Mouse (Mus musculus): ENCODE measurements around the gene Clk4. TPM values are rescaled to one million over a fixed set of nuclear protein-coding genes. Genes with fewer than 3 reads are reported as not detected.
A peak's percentile ranks its signal among the peaks of the same experiment; 100 is the strongest.

The Clk4 gene
- total RNA-seq (2021): 100 to 1,000 TPM; 108 to 122 TPM
- long read RNA-seq, experiment 1, partial matches to known transcripts: 2 of 23 reads
- long read RNA-seq, experiment 1, other reads (novel, unspliced or antisense): 16 of 23 reads
- long read RNA-seq, experiment 2, partial matches to known transcripts: 4 of 45 reads
- long read RNA-seq, experiment 2, other reads (novel, unspliced or antisense): 38 of 45 reads

DNA sequence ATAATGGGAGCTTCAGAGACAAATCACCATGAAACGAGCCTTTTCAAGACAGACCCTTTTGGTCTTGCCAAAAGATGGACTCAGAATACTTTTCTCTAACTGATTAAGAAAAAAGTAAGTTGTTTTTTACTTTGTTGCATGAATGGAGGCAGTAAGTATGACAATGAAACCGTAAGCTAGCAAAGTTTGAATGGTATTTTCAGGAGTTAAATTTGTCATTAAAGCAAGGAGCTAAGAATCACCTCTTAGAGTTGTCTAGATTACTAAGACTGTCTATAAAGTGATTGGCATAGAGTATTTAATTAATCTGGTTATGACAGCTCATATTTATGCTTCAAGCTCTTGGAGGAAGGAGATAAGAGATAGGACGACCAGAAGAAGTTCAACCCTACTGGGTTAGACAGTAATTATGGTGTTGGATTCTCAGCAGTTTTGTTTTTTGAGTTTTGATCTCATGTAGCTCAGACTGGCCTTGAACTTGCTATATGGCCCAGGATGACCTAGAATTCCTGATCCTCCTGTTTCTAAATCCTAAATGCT lies at the start of gene Clk4:
Gene Clk4 (plus strand): TSS at position 51 of the 540 bp plus-strand sequence.
- DNase-seq (ENCODE audit: low spot score in 2 of 2): no peak

DNA sequence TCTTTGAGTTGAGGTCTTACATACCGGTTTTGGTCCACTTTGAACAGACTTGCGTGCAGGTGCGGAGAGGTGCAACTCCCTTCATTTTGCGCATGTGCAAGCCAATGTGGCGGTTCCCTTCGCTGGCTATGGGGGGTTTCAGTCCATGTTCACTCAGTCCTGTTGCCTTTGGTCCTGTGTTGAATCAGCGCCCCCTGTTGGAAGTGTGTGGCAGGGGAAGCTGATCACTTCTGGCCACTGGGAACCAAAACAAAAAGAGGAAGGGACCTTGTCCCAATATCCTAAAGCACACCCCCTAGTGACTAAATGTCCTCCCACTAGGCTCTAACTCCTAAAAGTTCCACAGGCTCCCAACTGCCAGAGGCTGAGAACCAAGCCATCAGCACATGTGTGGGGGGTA lies 47.5 kb upstream of the Clk4 start:
- DNase-seq (ENCODE audit: low spot score in 2 of 2): no peak

DNA sequence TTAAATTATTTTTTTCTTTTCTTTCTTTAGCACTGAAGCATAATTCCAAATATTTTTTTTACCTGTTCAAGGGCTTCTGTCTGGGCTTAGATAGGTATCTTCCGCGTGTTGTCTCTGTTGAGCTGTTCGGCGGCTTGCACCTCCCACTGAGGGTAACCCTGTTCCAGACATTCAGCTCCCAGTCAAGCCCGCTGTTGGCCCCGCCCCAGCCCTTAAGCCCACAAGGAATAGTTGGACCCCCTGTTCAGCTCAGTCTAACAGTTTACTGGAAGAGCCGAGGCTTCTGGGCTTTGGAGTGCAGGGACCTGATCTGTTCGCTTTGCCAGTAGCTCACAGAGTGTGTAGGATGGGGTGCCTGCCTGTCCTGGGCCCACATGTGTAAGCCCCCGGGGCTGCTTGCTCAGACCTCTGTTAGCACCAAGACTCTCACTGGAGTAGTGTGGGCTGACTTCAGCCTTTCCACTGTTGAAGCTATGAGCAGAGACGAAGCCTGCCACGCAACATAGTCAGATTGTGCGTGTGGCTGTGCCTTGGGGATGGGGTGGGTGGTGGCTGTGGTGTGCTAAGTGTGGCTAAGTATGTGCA lies 42.0 kb upstream of the Clk4 start:
- no peak for DNase-seq (ENCODE audit: low spot score in 2 of 2)

DNA sequence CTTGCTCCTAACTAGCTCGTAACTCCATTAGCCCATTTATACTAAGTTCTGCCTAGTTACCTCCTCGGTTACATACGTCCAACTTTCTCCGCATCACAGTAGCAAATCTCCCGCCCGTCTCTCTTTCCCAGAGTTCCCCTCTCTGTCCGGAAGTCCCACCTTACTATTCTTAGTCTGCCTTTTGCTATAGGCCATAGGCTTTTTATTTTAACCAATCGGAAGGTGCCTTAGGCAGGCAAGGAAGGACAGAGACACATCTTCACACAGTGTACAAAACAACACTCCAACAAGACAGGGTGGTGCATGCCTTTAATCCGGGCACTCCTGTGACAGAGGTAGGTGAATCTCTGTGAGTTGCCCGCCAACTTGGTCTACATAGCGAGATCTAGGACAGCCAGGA lies 41.2 kb upstream of the Clk4 start, which contains the start of gene Gm12569:
Gene Gm12569 (plus strand): TSS at position 166 of the 400 bp plus-strand sequence.
- DNase-seq (ENCODE audit: low spot score in 2 of 2): no peak

DNA sequence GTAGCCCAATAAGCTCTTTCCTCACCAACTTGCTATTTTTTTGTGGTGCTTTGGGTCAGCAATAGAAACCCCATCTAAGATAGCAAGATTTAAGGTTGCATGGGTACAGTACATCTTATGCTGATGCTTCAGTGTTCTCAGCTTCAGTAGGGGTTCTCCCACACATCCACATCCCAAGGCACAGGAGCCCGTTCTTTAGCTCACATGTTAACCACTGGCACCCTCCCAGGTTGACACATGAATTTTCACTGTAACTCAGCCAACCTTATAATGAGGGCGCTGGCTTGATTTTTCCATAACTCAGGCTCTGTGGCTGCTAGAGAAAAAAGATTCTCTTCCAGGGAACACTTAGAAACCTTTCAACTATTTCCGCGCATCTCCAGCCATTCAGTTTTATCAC lies 34.4 kb upstream of the Clk4 start:
- DNase-seq (ENCODE audit: low spot score in 2 of 2): no peak

DNA sequence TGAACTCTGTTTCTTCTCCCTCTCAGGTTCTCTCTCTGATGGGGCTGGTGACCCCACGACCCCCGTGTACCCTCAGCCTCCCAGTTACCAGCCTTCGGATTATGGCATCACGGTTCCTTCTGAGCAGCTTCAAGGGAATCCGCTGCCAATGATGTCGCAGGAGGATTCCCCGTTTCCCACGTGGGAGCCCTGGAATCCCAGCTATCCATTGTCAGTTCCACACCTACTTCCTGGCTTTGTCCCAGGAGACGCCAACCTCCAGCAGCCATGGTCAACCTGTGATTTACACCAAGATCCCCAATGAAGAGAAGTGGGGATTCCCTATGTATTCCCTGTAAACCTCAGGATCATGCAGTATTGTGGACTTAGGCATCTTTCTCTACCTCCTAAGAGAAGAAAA lies 26.9 kb upstream of the Clk4 start:
- no peak for DNase-seq (ENCODE audit: low spot score in 2 of 2)

DNA sequence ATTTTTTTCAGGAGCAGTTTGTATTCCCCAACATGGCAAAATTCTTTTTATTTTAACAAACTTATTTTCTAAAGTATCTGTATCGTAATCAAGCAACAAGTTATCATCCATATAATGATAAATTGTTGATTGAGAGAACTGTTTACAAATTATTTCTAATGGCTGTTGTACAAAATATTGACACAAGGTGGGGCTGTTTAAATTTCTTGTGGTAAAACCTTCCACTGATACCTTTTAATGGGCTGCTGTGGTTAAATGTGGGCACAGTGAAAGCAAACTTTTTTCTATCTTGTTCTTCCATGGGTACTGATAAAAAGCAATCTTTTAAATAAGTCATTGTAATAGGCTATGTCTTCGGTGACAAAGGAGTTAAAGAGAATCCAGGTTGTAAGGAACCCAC lies 18.6 kb upstream of the Clk4 start:
- DNase-seq (ENCODE audit: low spot score in 2 of 2): no peak

DNA sequence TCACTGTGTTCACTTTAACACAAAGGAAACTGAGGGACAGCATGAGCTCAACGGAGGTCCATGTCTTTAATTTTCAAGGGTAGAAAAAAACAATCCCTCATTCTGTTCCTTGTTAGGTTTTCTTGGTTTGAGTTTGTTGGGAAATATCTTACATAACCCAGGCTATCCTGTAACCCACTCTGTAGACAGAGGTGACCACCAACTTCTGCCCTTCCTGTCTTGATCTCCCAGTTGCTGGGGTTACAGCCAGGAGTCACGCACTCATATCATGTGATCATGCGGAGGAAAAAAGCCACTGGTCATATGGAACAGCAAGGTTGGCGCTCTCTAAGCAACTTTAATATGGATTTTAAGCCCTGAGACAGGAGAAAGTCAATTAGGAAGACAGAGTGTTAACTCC lies 4.5 kb upstream of the Clk4 start:
- DNase-seq (ENCODE audit: low spot score in 2 of 2): no peak

DNA sequence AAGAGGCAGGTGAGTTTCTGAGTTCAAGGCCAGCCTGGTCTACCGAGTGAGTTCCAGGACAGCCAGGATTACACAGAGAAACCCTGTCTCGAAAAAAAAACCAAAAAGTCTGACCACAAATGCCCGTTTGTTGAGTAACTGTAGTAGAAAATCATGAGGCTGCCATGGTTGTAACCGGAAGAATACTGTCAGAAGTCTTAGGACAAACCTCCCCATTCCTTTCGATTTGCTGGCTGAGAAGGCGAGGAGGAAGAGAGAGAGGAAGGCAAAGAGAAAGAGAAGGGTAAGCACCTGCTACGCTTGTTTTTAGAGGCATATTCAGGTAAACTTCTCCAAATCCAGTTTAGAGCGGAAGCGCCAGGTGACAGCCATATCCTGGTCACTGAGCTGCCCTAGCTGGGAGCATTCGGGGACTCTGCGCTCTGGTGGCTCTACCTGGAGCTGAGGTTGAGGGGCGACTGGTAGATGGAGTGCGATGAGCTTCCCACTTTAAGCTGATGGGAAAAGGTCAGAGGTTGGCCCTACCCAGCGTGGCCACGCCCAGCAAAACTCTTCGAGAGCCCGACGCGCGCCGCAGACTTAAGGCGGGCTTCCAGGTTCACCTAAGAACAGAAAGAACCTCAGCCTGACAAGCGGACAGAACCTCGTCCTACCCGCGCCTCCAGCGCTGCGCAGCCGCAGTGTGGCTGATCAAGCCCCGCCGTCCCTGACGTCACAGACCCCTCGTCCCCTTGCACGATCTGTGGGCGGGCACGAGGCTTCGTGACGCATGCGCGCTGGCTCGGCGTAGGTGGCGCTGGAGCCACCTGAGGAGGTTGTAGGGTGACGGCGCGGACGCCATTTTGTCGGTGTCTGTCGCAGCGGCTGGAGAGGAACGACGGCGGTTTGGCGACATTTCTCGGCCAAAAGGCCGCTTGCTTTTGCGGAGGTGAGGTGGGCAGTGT lies 1.1 kb downstream of the Clk4 start, which contains the start of gene BC049762:
Gene BC049762 (minus strand): TSS at position 705 of the 944 bp plus-strand sequence.
- DNase-seq (ENCODE audit: low spot score in 2 of 2): peak; percentile 97 to 98

DNA sequence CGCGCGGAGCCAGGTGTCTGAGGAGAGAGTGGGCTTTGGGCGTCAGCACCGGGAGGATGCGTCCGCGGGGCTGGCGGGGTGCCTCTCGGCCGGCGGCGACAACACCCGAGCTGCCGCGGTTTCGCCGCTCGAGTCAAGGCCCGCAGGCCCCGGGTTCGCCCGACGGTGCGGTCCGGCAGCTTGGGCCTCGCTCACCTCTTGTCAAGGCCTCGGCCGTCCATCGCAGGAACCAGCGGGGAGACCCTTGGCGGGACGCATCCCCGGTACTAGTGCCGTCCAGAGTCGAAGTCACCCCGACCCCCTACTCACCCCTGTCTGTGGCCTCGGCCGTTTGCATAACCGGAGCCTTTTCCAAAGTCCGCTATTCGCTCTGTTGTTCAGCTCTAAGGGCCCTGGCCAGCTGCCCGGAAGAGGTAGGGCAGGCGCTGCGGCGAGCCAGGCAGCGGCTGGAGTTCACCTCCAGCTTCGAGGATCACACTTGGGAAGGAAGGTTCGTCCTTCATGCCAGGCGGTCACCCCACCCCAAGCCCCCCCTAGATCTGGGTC lies 1.8 kb downstream of the Clk4 start:
- DNase-seq (ENCODE audit: low spot score in 2 of 2): peak; percentile 52 to 53

DNA sequence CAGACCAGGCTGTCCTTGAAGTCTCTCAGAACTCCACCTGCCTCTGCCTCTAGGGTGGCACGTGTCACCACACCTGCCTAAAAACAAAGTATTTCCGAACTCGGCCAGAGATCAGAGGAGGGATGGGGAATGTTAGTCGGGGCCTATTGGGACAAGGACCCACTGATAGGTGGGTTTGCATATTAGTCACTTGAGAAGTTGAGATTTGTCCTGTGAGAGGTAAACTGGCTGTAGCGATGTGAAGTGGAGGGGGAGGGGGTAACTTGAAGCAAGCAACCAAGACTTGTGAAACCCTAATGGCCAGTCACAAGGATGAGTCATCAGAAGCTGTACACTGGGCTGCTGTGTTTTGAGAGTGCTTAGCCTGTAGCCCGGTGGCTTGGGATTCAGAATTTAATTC lies 2.8 kb downstream of the Clk4 start:
- DNase-seq (ENCODE audit: low spot score in 2 of 2): no peak

DNA sequence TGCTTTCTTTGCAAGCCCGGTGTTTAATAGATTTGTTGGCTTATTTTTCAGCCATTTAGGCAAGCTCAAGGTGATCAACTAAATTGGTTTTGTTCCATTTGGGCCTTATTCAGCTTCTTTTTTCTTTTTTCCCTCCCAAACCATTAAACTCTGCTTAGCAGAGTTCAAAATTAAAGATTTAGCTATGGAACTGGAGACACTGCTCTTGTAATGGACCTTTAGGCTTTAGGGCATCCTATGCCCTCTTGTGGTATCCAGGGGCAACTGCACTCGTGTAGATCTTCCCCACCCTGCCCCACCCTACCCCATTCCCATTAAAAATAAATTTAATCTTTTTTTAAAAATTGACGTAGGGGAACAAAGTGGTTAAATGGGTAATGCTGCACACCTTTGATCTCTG lies 3.8 kb downstream of the Clk4 start:
- DNase-seq (ENCODE audit: low spot score in 2 of 2): no peak

DNA sequence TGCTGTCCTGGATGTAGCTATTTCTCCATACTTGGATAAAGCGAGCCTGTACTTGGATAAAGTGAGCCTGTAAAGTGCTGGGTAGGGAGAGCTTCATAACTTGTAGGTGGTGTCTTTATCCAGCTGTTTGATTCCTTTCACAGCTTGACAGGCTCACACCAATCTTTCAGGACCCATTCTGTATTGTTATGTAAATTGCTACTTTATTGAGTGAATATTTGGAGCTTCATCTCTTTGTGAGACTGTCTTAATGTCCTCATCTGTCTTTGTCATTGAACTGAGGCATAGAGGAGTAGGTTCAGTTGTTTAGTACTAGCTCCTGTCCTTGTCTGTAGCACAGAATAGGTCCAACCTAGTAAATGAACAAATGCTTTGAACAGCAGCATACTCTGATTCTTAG lies 12.9 kb downstream of the Clk4 start:
- DNase-seq (ENCODE audit: low spot score in 2 of 2): no peak

DNA sequence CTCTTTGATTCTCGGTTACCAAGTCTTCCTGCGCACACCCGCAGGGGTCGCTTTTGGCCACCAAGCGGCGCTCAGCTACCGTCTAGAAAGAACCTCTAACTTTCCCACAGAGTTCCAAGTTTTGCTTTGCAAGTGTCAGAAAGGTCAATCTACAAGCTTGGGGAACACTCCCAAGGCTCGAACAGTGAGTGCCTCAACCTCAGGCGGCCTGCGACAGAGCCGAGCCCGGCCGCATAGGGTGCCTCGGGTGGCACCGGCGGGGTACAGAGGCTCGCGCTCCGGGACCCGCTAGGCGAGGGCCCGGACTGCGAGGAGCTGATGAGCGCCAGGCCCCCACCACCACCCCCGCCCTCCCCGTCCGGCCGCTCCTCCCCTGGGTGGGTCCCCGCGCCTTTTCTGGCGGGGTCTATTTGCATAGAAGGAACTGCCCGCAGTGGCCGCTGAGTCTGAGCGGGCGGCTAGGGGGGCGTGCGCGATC lies 28.1 kb downstream of the Clk4 start, which contains the start of gene Col23a1:
Gene Col23a1 (plus strand): TSS at position 357 of the 478 bp plus-strand sequence.
- DNase-seq (ENCODE audit: low spot score in 2 of 2): peak; percentile 53 to 60

DNA sequence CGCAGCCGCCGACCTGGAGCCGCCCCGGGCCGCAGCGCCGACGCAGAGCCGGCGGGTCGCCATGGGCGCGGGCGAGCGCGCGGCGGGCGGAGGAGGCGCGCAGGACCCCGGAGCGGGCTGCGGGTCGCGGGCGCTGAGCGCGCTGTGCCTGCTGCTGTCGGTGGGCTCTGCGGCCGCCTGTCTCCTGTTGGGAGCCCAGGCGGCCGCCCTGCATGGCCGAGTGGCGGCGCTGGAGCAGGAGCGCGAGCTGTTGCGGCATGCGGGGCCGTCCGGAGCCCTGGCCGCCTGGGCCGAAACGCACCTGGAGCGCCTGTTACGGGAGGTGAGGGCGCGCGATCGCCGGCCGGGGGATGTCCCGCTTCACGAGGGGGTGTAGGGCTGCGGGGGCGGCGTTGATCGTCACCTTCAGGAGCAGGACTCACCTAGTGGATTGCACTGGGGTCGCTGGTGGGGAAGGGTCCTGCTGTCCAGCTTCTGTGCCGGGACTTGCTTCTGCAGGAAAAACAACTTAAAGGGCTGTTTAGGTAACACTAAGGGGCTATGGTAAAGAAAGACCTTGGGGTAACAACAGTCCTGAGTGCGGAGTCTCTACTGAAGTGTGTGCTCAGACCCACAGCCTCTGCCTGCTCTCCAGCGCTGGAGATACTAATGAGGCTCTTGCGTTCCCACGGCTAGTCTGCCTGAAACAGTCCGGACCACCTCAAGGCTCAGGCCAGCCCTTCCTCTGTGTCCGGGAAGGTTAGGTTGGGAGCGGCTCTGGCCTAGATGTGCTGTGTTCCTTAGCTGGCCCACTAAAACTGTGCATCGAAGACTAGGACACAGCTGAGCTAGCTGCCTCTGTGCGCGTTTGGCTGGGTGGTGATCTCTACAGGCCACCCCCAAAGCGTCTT lies 28.8 kb downstream of the Clk4 start:
- peak in 1 of 2 experiments; percentile 15 for DNase-seq (ENCODE audit: low spot score in 2 of 2)

DNA sequence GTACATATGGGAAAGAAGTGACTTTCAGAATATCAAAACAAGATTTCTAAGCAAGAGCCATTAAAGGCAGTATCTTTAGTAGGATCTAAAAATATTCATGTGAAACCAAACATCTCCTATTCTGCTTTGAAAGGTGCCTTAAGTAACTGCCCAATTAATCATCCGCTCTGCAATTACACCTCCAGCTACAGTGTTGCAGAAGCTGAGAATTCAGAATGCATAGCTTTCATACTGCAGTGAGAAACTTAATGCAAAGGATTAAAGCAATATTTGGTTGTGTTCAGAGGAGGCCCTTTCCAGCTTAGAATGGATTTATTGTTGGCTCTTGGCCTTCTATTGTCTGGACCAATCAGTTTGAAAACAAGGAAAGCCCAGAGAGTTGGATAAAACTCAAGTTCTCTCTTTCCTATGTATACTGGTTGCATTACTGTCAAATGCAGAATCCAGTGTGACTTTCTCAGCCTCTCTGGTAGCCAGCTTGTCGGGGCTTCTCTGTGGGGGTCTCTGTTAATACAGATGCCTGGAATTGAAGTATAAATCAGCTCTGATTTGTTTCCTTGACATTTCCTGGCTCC lies 32.5 kb downstream of the Clk4 start:
- no peak for DNase-seq (ENCODE audit: low spot score in 2 of 2)

DNA sequence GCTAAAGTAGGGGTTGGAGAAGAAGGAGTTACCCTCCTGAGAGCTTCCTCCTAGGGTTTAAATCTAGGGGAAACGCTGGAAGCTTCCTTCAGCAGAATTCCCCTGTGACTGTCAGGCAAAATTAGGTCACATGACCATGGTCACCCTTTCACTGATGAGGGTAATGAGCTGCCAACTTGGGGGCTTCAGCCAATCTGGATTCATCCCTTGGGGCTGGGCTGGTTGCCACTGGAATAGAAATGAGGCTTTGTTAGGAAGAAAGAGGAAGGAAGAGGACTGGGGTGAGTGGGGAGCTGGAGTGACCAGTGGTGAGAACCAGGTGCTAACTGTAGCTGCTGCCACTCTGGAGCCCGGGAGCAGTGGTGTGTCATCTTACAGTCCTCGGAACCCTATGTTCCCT lies 34.2 kb downstream of the Clk4 start:
- DNase-seq (ENCODE audit: low spot score in 2 of 2): no peak

DNA sequence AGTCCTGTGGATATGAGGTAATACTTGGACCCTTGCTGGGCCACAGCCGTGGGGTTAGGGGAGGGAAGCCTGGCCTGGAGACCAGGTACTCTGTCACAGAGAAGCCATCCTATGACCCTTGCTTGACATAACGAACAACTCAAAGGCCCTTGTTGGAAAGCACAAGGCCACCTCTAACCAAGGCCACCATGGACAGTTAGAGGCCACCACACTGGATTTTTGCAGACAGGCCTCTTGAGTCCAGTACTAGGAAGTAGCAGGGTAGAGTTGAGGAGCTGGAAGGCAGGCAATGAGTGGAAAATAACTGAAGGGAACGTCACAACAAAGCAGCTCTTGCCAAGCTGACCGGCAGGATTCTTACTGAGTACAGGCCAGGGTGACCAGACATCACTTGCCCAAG lies 37.2 kb downstream of the Clk4 start:
- no peak for DNase-seq (ENCODE audit: low spot score in 2 of 2)

DNA sequence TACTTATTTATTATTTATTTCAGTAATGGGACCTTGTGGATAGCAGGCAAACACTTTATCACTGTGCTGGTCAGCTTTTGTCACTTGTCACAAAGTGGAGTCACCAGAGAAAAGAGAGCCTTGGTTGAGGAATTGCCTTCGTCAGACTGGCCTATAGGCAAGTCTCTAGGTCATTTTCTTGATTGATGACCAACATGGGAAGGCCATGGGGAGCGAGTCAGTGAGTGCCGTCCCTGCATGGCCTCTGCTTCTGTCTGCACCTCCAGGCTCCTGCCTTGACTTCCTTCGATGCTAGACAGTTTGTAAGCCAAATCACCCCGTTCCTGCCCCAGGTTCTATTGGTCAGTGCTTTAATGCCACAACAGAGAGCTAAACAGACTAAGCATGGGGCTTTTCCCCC lies 40.9 kb downstream of the Clk4 start:
- DNase-seq (ENCODE audit: low spot score in 2 of 2): no peak
